Mouse (Mus musculus) neural tube, embryonic 14.5 days (tissue): Measurements from ENCODE around the gene Arpin. TPM values are rescaled to one million over a fixed set of nuclear protein-coding genes. Genes with fewer than 3 reads are reported as not detected.
A peak's percentile ranks its signal among the peaks of the same experiment; 100 is the strongest.

Source experiments
- ATAC-seq: fragments of 200-750 bp; cut with Nextera tagmentation; 2 replicates; pipeline ENCODE4 v1.8.0; 2017; ENCODE audit warnings: low read depth, mild to moderate bottlenecking, moderate TSS enrichment, moderate library complexity
- H3K27ac ChIP-seq: fragments of 300-500 bp; sonication (generic); 2 replicates; pipeline ENCODE4 v1.5.1; 2014; ENCODE audit warnings: low read depth, mild to moderate bottlenecking, control low read depth, low read length, moderate library complexity, mixed read lengths
- H3K27me3 ChIP-seq: fragments of 300-500 bp; sonication (generic); 2 replicates; pipeline ENCODE4 v1.6.1; 2014; ENCODE audit warnings: low read length; ENCODE audit not compliant: control insufficient read depth, insufficient read depth
- H3K36me3 ChIP-seq: fragments of 300-500 bp; sonication (generic); 2 replicates; pipeline ENCODE4 v1.6.1; 2014; ENCODE audit warnings: low read length, mixed read lengths; ENCODE audit not compliant: control insufficient read depth, insufficient read depth
- H3K4me1 ChIP-seq: fragments of 300-500 bp; sonication (generic); 2 replicates; pipeline ENCODE4 v1.6.1; 2014; ENCODE audit warnings: low read length; ENCODE audit not compliant: control insufficient read depth, insufficient read depth
- H3K4me2 ChIP-seq: fragments of 300-500 bp; sonication (generic); 2 replicates; pipeline ENCODE4 v1.6.1; 2014; ENCODE audit warnings: mild to moderate bottlenecking, low read depth, low read length, control low read depth
- H3K4me3 ChIP-seq: fragments of 300-500 bp; sonication (generic); 2 replicates; pipeline ENCODE4 v1.5.1; 2014; ENCODE audit warnings: low read depth, low read length, control low read depth, mixed read lengths
- H3K9ac ChIP-seq: fragments of 300-500 bp; sonication (generic); replicated peaks from 2 replicates; pipeline ENCODE4 v1.6.1; 2014; ENCODE audit warnings: low read depth, mild to moderate bottlenecking, control low read depth, low read length, mixed read lengths
- H3K9me3 ChIP-seq: fragments of 300-500 bp; sonication (generic); 2 replicates; pipeline ENCODE4 v1.6.1; 2016; ENCODE audit warnings: low read length; ENCODE audit not compliant: control insufficient read depth
- WGBS: fragments of 180-500 bp; shearing (Covaris S2); extraction: QIAGEN DNeasy Blood & Tissue Kit; methylation state at CpG from one replicate; pipeline ENCODE4 v1.1.7; 2014; 5-methylcytosine and 5-hydroxymethylcytosine counted together
- polyA plus RNA-seq: library from polyadenylated mRNA; unstranded; fragments of >200 nt; fragmentation: Nextera tagmentation; extraction: Ambion mirVana; gene quantifications from 2 replicates; pipeline ENCODE4 v1.2.1, GENCODE M21; 2014

Arpin gene
- polyA plus RNA-seq, 1 experiment from 2014 or later = 18.9 TPM

- Histone ChIP-seq H3K27ac (no peak overlapping the region), H3K9me3 (no peaks in the 10 kb centered on the region), H3K4me2 (no peak overlapping the region), H3K4me3 (no peak overlapping the region), H3K4me1 (no peaks in the 10 kb centered on the region), H3K27me3 (no peaks in the 10 kb centered on the region), H3K36me3 (no peaks in the 10 kb centered on the region), H3K9ac (no peak overlapping the region)
- 88% methylated on average over 6 of the region's 6 CpGs for WGBS
- no peak for ATAC-seq
These were observed 15.1 kb upstream of the Arpin start for GRCm38 (mm10) chr7:79950236-79950635.

GRCm38 (mm10) chr7:79935511-79936205 lies 499 bp upstream of the Arpin start:
- Histone ChIP-seq H3K36me3 (no peaks in the 10 kb centered on the region), H3K9ac (peak overlapping the region; percentile 60), H3K4me2 (peak overlapping the region; percentile 68), H3K4me1 (no peaks in the 10 kb centered on the region), H3K9me3 (no peaks in the 10 kb centered on the region), H3K27ac (no peak overlapping the region), H3K4me3 (peak overlapping the region; percentile 43), H3K27me3 (no peaks in the 10 kb centered on the region)
- WGBS = 6% methylated on average over 19 of the region's 19 CpGs
- peak; percentile 62; the same call in 1 of the 2 replicates for ATAC-seq

DNA sequence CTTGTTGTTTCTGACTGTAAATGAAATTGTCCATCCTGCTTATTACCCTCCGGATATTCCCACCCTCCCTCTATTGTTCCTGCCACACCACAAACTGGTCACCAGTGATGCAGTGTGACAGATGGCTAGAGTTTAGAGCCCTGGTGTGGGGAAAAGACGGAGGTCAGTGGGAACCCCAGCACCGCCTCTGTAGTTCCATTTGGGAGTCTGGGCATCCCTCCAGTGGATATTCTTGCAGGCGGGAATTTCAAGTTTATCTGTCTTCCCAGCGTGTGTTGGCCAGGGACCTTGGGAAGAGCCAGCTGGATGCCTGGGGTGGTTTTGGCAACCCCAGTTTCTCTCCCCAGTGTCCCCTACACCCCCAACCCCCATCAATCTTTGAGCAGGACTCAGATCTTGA lies 698 bp downstream of the Arpin start:
- Histone ChIP-seq H3K9me3 (no peaks in the 10 kb centered on the region), H3K4me1 (no peaks in the 10 kb centered on the region), H3K4me3 (peak overlapping the region; percentile 43), H3K36me3 (no peaks in the 10 kb centered on the region), H3K27me3 (no peaks in the 10 kb centered on the region), H3K9ac (peak overlapping the region; percentile 60), H3K4me2 (peak overlapping the region; percentile 68), H3K27ac (no peak overlapping the region; the same call in 1 of the 2 replicates)
- ATAC-seq = no peak
- WGBS = 29% methylated on average over 5 of the region's 5 CpGs

DNA sequence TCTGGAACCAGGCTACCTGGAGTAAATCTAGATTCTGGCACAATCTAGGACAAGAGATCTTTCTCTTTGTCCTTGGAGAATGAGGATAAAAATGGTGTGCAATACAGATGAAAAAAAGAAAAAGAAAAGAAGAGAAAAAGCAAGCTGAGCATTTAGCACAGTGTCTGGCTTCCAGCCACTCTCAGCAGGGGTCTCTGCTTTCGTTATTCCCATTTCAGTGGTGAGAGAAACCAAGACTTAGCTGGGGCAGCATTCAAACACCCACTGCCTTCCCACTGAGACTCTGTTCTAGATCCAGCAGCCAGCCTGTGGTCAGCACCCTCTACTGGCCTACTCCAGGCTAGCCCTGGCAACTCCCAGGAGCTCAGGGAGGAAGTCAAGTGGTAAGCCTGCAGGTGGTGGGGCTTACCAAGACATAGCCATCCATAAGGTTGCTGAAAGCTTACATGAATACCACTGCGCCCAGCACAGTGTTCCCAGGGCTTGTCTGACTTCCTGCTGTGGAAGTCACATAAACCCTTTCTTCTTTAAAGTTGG lies 6.6 kb downstream of the Arpin start:
- Histone ChIP-seq H3K9ac (no peak overlapping the region), H3K27me3 (no peaks in the 10 kb centered on the region), H3K4me1 (no peaks in the 10 kb centered on the region), H3K27ac (no peak overlapping the region), H3K4me3 (no peak overlapping the region), H3K4me2 (no peak overlapping the region), H3K36me3 (no peaks in the 10 kb centered on the region), H3K9me3 (no peaks in the 10 kb centered on the region)
- WGBS = 74% methylated on average over 2 of the region's 2 CpGs
- ATAC-seq = no peak

GRCm38 (mm10) chr7:79920344-79920983 lies 14.7 kb downstream of the Arpin start, which contains the start of gene Ap3s2:
Gene Ap3s2, minus strand, starts transcription at chr7:79920649.
- peak within 1 kb of the TSS; percentile 65 for H3K4me2 ChIP-seq
- H3K4me1 ChIP-seq = peaks cover 4% of the 10 kb centered on the region; the same call in 1 of the 2 replicates
- no peaks in the 10 kb centered on the region; the same call in 1 of the 2 replicates for H3K36me3 ChIP-seq
- ATAC-seq = peak; percentile 96
- H3K27me3 ChIP-seq = no peaks in the 10 kb centered on the region
- WGBS = under 1% methylated on average over 34 of the region's 34 CpGs
- peak within 1 kb of the TSS; percentile 59 for H3K9ac ChIP-seq
- peak within 1 kb of the TSS; percentile 56 for H3K4me3 ChIP-seq
- no peaks in the 10 kb centered on the region for H3K9me3 ChIP-seq
- H3K27ac ChIP-seq = peak within 1 kb of the TSS; percentile 58

GRCm38 (mm10) chr7:79914556-79914955 lies 20.6 kb downstream of the Arpin start:
- 75% methylated on average over 3 of the region's 3 CpGs for WGBS
- no peak overlapping the region for H3K4me2 ChIP-seq
- peaks cover 18% of the 10 kb centered on the region for H3K36me3 ChIP-seq

GRCm38 (mm10) chr7:79907356-79907755 lies 27.8 kb downstream of the Arpin start:
- Histone ChIP-seq H3K36me3 (peaks cover 25% of the 10 kb centered on the region), H3K4me3 (no peak overlapping the region), H3K4me2 (no peak overlapping the region), H3K27ac (no peak overlapping the region), H3K27me3 (no peaks in the 10 kb centered on the region), H3K4me1 (no peaks in the 10 kb centered on the region), H3K9me3 (no peaks in the 10 kb centered on the region), H3K9ac (no peak overlapping the region)
- WGBS = 72% methylated on average over 2 of the region's 2 CpGs
- ATAC-seq = no peak

More at GRCm38 (mm10) chr7:79914556-79914955, 20.6 kb downstream of the Arpin start:
- ATAC-seq = no peak
- H3K27ac ChIP-seq = no peak overlapping the region
- no peaks in the 10 kb centered on the region for H3K27me3 ChIP-seq
- peaks cover under 1% of the 10 kb centered on the region; the same call in 1 of the 2 replicates for H3K4me1 ChIP-seq
- no peak overlapping the region for H3K4me3 ChIP-seq
- no peaks in the 10 kb centered on the region for H3K9me3 ChIP-seq
- H3K9ac ChIP-seq = no peak overlapping the region

DNA sequence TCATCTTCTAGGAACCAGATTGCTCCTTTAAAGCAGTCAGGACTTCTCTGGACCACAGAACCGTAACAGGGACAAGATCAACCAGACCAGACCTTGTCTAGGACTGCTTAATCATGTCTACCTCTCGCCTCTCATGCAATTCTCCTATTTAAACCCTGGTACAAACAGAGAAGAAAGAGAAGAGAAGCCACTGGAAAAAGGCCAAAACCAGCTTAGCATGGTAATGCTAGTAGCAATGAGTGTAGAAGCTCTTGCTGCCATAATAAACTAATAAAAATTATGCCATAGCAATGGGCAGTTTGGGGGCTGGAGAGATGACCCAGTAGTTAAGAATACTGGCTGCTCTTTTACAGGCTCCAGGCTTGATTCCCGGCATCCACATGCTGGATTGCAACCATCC lies 28.2 kb downstream of the Arpin start:
- WGBS = 95% methylated on average over 3 of the region's 3 CpGs
- Histone ChIP-seq H3K27ac (no peak overlapping the region), H3K9ac (no peak overlapping the region), H3K9me3 (no peaks in the 10 kb centered on the region), H3K4me3 (no peak overlapping the region), H3K4me1 (no peaks in the 10 kb centered on the region), H3K4me2 (no peak overlapping the region), H3K27me3 (no peaks in the 10 kb centered on the region), H3K36me3 (peaks cover 27% of the 10 kb centered on the region)
- ATAC-seq = no peak

DNA sequence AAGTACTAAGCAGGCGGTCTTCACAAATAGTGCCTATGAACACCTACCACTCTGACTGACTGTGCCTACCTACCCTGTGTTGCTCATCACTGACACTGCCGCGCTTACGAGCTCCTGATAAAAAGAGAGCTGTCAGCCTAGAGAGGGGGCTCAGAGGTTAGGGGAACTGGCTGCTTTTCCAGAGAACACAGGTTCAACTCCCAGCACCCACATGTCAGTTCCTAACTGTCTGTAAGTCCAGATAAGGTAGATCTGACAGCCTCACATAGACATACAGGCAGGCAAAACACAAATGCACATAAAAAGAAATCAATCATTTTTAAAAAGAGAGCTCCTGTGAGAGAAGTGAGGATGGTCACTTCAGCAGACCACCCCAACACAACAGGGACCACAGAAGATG lies 30.0 kb downstream of the Arpin start:
- no peaks in the 10 kb centered on the region for H3K27me3 ChIP-seq
- peaks cover 28% of the 10 kb centered on the region for H3K36me3 ChIP-seq
- no peak overlapping the region for H3K9ac ChIP-seq
- ATAC-seq = no peak
- H3K9me3 ChIP-seq = no peaks in the 10 kb centered on the region
- WGBS = 93% methylated on average over 4 of the region's 4 CpGs
- no peak overlapping the region for H3K4me3 ChIP-seq
- no peak overlapping the region for H3K4me2 ChIP-seq
- H3K27ac ChIP-seq = no peak overlapping the region
- H3K4me1 ChIP-seq = no peaks in the 10 kb centered on the region
